Mouse (Mus musculus): Measurements from ENCODE around the gene Arhgap15. TPM values are rescaled to one million over a fixed set of nuclear protein-coding genes. Genes with fewer than 3 reads are reported as not detected.

Gene Arhgap15
- polyA plus RNA-seq, 1 experiment, result 0.63 TPM

DNA sequence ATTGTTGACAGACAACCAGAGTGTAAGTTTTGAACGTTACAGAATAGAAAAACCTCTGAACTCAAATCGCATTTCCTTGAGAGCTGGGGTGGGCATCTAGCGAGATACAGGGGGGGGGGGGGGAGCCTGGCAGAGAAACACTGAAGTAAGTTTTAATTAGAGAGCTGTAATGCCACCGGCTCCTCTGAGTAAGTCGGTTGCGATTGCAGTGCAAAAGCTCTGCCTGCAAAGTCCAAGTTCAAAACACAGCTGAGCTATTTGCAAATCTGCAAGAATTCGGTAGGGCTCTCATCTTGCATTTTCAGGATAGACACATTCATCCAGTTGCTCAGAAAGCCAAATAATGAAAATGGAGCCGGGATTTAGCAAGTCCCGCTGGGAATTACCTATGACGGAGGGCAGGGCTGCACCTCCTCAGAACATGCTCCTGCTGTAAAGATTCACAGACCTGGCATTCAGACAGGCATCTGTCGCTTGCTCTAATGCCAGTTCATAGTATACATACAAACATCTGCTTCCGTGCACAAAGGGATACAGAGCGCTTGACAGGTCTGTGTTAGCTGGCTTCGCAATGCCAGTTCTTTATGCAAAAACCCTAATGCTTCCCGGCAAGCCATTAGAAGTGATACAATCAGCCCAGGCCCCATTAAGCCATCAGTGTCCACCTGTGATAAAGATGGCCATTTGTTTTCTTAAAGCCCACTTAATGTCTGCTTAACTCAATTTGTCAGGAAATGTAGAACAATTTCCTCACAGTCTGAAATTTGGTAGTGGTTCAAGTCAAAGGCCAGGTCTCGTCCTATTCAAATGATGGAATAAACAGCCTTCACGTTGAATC lies 556.6 kb downstream of the Arhgap15 start:
- DNase-seq (ENCODE audit: low read depth), result no peak

DNA sequence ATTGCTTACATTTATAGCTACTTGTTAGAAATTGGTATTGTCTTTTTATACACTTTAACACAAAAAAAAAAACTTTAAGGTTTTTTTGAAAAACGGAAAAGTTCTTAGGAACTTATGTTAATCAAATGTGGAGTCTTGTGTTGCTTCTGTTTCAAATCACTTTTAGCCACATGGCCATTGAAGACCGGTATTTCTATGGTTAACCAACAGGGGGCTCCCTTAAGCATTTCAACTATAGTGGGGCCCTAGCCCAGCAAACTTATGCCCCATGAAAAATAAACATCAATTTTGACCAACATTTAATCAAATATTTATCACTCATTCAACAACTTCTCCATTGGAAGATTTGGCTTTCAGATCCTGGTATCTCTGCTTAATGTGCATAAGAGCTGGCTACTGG lies 557.5 kb downstream of the Arhgap15 start:
- no peak for DNase-seq (ENCODE audit: low read depth)

DNA sequence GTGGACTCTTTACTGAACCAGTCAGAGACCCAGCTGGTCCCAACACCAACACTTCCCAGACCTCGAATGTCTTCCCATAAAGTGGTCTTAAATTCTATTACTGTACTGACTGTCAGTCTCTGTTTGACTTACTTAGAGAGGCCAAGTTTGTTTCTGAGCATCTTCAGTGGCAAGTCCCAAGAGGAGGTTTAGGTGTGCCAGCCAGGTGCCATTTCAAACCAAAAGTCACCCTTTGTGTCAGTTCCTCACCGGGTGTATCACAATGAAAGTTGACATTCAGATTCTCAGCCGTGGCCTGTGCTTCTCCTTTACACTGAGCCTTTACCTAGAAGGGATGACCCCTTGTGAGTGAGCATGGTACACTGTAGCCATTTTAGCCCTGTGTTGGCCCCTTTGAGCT lies 560.5 kb downstream of the Arhgap15 start:
- no peak for DNase-seq (ENCODE audit: low read depth)

DNA sequence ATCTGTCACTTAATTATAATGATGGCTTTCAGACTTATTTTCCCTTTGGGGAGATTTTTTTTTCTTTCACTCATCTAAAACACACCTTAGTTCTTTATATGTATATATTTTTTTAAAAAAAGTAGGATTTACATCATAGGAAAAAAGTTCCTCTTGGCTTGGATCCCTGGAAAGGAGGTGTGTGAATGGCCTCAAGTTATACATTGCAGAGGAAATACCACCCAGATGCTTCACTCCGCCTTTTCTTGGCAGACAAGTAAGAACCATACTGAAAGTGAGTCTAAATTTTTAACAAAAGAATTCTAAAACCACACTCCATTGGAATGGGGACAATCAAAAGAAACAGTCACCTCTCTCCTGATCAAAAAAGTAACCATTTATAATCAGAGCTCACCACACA lies 560.9 kb downstream of the Arhgap15 start:
- DNase-seq (ENCODE audit: low read depth), result no peak

DNA sequence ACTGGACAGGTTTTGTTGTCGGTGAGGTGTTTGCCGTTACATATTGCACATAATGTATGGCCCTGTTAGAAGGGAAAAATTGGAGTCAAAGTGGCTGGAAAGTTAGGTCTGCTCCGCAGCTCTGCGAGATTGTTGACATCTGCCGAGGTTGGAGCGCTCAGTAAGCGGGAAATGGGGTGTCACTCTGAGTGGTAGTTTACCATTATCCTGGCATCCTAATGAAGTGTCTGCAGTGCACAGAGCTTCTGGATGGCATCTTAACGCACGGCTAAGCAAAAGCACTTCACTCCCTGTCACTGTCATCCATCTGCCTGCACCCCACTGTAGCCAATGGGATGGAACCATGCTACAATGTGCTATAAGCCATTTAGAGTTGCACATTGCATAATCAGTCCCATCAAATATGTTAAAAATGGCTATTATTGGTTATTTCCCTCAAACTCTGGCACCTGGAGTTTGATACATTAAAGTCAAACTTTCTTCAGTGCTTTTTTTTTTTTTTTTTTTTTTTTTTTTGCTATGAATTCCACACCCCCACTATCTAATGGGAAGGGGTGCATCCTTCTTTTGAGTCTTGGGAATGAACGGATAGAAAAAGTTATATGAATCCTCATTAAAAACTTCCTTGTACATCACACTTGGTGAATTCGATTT lies 561.6 kb downstream of the Arhgap15 start:
- no peak for DNase-seq (ENCODE audit: low read depth)

DNA sequence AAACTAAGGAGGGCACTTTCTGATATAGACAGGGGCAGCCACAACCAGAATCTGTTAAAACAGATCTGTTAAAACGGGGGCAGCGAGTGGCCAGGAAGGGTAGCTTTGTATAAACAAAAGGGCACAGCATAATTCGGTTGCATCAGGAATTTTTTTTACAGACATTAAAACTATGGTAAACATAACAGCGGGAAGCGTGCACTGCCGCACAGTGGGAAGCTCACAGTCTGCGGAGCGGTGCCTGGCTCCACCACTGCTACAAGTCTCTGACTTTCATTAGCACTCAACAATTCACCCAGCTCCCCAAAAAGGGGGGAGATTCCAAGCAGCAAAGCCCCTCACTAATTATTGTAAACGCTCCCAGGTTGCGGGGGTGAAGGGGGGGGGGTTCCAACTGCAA lies 562.6 kb downstream of the Arhgap15 start:
- no peak for DNase-seq (ENCODE audit: low read depth)

DNA sequence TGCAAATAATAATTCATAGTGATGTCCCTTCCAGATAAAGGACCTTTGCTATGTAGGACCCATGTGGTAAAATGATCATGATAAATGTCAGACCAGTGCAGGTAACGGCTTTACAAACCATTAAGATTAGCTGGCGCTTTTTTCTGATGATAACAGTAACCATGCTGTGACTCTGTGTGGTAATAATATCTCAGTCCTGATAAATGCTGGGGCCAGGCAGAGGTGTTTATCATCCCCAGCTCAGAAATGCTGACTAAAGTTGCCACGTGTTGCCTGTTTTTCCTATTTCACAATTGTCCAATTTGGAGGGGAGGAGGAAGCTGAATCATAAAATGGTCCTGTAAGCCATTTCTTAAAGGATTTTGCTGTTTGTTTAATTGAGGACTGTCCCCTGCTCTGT lies 564.9 kb downstream of the Arhgap15 start:
- no peak for DNase-seq (ENCODE audit: low read depth)

DNA sequence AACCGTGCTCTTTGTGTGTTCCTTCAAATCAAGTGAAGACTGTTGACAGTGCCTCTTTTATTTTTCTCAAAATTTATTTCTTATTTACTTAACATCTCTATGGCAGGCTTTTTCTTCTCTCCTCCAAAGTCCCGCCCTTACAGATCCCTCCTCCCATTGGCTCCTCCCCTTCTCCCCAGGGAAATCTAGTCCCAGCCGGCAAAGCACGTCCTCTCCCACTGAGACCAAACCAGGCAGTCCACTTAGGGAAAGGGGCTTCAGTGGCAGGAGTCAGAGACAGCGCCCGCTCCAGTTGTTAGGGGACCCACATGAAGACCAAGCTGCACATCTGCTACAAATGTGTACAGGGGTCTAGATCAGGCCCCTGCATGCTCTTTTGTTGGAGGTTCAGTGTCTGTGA lies 569.8 kb downstream of the Arhgap15 start:
- no peak for DNase-seq (ENCODE audit: low read depth)

DNA sequence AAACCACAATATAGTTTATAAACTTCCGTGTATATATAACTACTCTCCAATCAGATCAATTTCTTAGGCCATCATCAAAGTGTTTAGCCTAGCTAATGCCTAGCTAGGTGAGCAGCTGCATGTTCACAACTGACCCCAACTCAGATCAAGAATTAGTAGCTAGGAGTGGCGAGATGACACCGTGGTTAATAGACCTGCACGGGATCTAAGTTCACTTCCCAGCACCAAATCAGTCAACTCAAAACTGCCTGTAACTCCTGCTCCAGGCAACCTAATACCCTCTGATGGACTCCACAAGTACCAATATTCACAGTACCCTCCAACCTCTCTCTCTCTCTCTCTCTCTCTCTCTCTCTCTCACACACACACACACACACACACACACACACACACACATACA lies 570.9 kb downstream of the Arhgap15 start:
- DNase-seq (ENCODE audit: low read depth), result no peak

DNA sequence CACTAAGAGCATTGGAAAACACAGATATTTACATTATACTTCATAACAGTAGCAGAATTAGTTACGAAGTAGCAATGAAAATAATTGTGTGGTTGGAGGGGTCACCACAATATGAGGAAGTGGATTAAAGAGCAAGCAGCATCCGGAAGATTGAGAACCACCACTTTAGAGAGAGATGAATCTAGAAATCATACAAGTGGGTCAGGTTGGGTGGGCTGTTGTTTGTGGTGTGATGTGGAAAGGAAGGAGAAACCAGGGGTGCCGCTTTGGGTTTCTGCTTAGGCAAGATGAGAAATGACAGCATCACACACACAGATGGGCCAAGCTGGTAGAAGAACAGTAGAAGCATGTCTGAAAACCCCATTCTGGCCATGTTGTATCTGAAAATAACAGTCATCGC lies 575.2 kb downstream of the Arhgap15 start:
- DNase-seq (ENCODE audit: low read depth), result no peak

DNA sequence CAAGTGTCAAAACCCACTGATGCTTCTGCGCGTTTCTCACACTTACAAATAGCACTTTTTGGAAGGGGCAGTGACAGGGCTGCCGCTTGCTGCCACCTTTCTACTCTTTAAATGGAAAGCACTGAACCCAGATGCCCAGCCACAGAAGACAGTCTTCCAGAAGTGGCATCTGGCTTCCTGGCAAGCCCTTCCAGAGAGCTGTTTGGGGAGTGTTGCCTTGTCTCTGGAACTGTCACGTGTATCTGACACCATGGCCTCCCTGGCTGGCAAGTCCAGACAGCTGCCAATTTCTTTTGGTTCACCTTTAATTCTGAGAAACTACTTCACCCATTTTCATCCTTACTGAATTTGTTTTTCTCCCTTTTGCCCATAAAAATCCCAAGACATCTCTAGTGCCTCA lies 584.7 kb downstream of the Arhgap15 start:
- no peak for DNase-seq (ENCODE audit: low read depth)

DNA sequence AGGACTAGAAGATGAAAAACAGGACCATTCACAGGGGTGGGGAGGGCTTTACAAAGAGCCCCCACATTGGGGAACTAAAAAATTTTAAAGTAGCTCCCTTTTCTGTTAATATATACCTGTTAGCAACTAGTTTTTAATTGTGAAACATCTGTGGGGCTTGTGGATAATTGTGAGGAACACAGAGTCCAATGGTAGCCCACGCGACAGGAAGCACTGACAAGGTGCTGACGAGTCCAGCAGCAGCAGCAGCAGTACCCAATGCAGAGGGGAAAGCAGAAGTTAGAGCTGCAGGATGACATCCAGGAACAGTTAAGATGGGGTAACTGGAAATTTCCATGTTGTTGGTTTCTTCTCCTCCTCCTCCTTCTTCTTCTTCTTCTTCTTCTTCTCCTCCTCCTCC lies 585.4 kb downstream of the Arhgap15 start:
- DNase-seq (ENCODE audit: low read depth), result no peak

DNA sequence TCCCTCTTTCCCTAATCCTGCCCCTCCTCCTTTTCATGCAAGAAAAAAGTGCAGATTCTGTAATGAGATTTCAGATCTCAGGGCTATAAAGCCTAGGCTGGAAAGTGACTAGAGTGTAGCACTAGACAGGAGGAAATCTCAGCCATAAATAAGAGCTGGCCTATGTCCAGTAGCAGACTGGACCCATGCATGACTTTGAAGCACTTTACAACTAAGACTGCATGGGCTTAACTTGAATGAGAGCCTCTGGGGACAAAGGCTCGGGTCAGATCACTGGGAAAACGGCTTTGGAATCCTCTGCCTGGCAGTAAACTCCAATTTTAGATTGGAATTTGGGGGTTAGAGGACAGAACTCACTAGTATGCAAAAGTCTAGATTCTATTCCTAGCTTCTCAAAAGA lies 585.9 kb downstream of the Arhgap15 start:
- DNase-seq (ENCODE audit: low read depth), result no peak

DNA sequence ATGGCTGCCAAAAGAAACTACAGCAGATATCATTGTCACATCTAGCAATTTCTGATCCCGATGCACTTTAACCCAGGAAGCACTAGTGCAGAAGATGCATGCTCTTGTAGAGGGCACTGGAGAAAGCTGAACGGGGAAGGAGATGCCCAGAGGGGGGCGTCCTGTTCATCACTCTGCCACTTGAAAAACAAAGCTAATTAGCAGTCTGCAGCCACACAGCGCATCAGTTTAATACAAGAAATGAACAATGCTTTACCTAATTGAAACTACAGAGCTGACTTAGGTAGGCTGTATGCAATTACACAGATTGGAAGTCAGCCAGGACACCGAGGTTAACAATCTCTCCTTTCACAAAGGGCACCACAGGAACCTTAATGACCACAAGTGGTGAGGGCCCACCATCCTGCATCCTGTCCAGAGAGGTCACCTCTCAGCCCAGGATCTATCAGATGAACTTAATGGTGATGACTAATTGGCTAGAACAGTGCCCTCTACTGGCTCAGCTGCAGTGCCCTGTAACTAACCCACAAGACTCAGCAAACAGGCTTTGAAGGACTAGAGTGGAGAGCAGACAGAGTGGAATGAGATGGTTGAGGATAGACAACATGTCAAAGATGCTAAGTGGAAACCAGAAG lies 588.2 kb downstream of the Arhgap15 start:
- DNase-seq (ENCODE audit: low read depth), result no peak

DNA sequence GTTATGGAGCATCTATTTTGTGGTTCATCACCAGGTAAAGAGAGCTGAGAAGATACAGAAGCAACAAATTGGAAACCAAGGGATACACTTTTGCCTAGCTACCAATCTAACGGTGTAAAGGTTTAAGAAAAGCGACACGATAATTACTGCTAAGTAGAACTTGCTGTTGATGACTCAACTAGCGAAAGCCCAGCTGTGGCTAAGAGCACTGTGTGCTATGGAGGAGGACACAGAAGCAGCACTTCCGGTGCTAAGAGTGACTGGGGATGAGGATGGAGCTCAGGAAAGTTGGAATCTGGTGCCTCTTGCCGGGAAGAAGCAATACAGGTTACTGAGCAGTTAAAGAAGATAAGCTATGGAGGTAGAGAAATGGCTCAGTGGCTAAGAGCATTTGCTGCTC lies 589.8 kb downstream of the Arhgap15 start:
- no peak for DNase-seq (ENCODE audit: low read depth)

DNA sequence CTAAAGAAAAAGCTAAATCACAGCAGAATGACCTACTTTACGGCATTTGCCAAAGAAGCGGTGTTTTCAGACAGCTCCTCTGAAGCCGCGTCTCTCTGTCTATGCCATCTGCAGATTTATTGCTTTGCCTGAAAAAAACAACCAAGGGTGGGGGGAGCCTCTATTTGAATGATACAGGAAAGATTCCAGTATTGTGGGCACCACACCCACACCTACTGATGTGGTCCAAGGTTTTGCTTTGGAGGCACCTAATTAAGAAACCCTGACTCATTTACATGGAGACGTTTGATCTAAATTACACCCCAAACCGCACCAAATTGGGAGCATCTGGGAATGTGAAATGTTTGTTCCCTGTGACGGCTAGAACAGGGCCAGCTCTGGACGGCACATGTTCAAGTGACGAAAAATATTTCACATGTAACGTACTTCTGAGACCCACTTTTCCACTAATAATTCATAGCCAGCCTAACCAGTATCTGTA lies 592.5 kb downstream of the Arhgap15 start:
- DNase-seq (ENCODE audit: low read depth), result no peak

DNA sequence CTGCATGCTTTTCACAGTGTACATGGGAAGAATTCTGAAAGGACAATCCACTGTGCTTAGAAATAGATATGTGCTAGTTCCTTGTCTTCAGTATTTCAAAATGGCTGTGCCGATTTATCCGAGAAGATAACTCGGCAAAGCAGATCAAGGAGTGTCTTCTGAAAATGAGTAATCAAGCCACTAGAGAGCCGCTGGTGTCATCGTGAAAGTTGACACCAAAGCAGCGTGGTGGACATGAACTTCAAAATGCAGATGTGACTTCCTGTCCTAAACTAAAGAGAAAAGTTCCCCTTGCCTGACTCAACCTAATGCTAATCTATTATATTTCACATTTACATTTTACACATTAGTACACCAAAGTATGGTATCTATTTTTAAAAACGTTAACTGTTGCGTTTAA lies 596.2 kb downstream of the Arhgap15 start:
- no peak for DNase-seq (ENCODE audit: low read depth)

DNA sequence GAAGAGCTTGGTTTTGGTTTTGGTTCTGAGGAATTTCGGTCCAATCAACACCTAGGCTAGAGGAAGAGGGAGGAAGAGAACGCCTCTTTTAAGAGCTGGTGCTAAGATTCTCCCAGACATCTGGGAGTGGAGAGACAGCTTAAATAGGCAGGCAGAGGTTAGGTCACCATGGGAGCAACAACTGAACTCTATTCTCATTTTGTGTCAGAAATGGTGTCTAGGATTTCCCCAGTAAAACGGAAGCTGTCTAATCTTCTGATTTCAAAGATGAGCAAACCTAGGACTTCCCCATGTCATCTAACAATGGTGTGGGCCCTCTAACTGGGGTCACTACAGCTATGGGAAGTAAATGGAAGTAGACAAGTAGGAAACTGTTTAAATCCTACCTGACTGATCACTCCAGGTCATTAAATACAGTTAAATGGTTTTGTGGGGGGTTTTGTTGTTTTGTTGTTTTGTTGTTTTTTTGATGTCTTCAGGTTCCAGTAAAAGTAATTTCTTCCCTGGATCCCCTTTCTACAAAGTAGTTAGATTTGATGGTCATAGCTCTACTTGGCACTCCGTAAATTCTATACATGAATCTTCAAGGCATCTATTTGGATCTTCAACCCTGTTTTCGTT lies 596.8 kb downstream of the Arhgap15 start:
- DNase-seq (ENCODE audit: low read depth), result no peak

DNA sequence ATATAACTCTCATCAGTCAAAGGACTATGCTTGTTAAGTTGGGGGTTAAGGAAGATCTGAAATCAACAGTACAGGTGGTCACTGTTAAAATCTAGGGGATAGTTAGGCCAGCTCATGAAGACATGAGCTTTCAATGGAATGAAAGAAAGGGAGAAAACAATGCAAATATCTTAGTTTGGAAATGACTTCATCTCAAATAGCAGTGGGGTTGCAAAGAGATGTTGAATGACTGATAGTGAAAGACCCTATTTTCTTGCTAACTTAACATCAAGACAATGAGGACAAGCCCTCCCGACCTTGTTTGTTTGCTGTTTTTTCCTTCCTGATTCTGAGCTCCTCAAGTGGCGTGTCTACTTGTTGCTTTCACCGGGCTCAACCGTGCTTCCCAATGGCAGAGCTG lies 597.6 kb downstream of the Arhgap15 start:
- no peak for DNase-seq (ENCODE audit: low read depth)

DNA sequence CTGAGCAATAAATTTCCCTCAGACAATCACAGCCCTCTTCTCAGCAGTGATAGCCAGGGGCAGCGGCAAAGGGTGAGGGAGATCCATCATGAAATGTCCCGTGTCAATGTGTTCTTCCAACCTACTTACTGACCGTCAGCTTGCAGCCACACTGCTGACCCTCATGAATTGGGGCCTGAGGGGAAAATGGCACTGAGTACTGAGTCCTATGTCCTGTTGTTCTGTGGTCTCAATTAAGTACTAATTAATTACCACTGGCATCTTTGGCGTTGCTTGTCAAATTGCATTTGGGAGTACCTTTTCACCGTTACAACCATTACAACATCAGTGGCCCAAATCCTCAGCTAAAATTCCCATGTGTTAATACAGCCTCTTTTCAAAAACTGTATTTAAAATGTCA lies 599.2 kb downstream of the Arhgap15 start:
- DNase-seq (ENCODE audit: low read depth), result no peak

DNA sequence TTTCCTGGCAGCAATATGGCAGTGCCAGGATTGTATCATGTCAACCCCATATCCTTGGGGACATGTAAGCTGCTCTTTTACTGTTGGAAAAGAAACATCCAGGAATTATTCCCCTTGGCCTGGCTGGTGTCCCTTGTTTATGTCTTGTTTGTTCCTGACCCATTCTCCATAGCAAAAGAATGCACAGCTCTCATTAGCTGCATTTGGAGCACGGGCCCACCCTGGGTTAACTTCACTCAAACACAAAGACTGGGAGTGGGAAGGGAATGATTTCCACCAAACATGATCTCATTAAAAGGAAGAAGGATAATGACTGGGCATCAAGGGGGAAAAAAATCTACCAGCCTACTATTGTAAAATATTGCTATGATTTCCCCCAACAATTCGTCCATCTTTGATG lies 600.5 kb downstream of the Arhgap15 start:
- DNase-seq (ENCODE audit: low read depth), result no peak

DNA sequence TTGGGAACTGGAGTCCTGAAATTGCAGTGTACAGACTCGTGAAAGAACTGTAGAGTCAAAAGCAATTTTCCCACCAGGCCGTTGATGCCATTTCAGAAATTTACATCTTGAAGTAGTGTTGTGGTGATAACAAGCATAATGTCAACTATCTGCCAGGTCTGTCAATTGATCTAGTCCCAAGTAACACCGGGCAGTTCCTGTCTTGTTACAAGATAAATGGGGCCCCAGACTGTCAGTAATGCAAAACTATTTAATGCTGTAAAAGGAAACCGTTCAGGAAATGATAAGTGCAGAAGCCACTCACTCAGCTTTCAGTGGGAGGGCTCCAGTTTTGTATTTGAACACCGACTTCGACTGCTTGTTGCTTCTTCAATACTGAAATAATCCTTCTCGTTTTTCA lies 604.3 kb downstream of the Arhgap15 start:
- DNase-seq (ENCODE audit: low read depth), result no peak

DNA sequence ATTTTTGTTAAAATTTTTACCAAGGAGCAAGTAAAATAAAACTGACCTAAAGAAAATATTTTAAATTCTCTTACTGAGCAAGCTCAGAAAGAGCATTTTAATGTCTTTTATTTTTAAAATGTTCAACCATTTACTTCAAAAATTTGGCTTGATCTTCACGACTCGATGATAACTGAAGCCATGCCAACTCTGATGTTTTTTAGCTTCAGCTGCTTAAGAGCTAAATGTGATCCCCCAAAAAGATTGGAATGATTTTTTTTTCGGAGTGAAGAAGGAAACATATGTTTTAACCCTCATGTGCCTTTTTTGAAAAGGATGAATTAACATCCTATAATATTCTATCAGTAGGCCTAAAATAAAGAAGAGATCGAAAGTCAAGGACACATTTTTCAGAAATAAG lies 605.0 kb downstream of the Arhgap15 start:
- no peak for DNase-seq (ENCODE audit: low read depth)

Data from gonadal fat pad, adult 2 months (tissue).